Mouse (Mus musculus) G1E (cell line): ENCODE measurements around the gene A3galt2.

ENCODE experiments used
- CTCF ChIP-seq: IDR thresholded peaks from 2 replicates; pipeline ENCODE4 v1.5.1; 2012; ENCODE audit warnings: low read depth, low read length, inconsistent platforms, mixed read lengths
- GATA1 ChIP-seq: IDR thresholded peaks from 2 replicates; pipeline ENCODE4 v1.6.1; 2012; ENCODE audit warnings: borderline replicate concordance, low read length, inconsistent platforms, mixed read lengths

DNA sequence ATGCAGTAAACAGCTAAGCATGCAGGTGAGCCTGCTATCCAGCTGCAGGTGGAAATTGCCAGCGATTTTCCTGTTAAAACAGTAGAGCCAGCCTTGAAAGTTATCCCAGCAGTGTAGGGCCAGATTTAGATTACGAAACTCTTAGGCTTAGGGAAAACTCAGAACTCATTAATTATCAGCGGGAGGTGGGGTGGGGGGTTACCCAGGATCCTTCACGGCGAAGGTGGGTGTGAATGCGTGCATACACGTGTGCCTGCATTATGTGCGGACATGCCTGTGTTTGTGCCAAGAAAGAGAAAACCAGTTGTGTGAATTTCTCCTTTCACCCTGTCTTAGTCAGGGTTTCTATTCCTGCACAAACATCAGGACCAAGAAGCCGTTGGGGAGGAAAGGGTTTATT is 38.4 kb upstream of the A3galt2 start:
- TF ChIP-seq CTCF (no peak), GATA1 (no peak)
